Mouse (Mus musculus): Measurements from ENCODE around the gene Gm45015. TPM values are rescaled to one million over a fixed set of nuclear protein-coding genes. Genes with fewer than 3 reads are reported as not detected.
"Not testable (repeated sequence)": the region's sequence is repeated elsewhere in the genome, so short reads cannot be mapped to it uniquely, and the experiment has no call there.

Gene Gm45015
- polyA plus RNA-seq, 1 experiment: not detected

DNA sequence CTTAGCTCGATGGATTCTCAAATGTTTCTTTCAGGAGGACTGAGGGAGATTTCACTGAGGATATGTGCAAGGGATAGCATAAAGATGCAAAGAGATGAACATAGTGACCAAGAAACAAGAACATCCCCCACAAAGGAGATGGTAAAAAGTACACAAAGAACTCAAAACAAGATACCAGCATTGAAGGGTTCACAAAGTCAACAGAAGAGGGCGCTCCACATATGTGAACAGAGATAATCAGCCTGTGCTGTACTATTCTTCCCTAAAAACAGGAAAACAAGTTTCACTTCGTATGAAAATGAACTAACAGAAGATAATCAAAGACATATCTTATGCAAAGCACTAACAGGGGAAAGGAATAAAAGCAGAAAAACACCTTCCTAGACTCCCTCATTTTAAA, 24.1 kb downstream of the Gm45015 start:
- no peak for TF ChIP-seq POLR2A (IDR thresholded peaks at IDR 0.05; ENCODE audit: low read depth, low read length)
- no peak for TF ChIP-seq CTCF (conservative IDR thresholded peaks at IDR 0.05; ENCODE audit: insufficient read depth, insufficient read length, low read depth, low read length)
- peak; percentile 28 for DNase-seq
- H3K4me3 ChIP-seq (ENCODE audit: insufficient read depth, low read depth, low read length): no peak overlapping the region
- no peaks in the 10 kb centered on the region for H3K36me3 ChIP-seq (ENCODE audit: control insufficient read depth, insufficient read depth, low read length)
- no peaks in the 10 kb centered on the region for H3K4me1 ChIP-seq (ENCODE audit: control insufficient read depth, insufficient read depth, low read length)
- H3K27me3 ChIP-seq (replicated peaks; ENCODE audit: control insufficient read depth, insufficient read depth, low read length): no peaks in the 10 kb centered on the region
- no peak overlapping the region for H3K27ac ChIP-seq (ENCODE audit: insufficient read depth, low read depth, low read length)
- 27% methylated on average over 3 of the region's 3 CpGs for WGBS

DNA sequence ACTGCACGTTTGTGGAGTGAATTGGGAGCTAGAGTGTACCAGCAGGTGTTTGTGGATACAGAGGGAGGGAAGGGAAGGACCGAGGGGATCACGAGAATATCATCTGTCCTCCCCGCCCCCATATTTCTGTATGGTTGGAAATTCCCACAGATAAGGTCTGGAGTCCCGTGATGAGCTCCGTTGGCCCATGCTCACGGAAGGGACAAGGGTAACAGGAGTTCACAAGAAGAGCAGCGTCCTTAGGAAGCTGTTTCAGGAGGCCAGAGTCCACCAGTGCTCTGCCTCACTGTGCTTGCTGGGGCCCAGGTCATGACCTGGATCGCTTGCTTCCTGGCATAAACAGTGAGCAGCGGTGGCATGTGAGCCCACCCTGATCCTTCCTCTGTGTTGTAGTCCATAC, 40.9 kb downstream of the Gm45015 start:
- H3K4me3 ChIP-seq (ENCODE audit: insufficient read depth, low read depth, low read length); H3K27me3 ChIP-seq (replicated peaks; ENCODE audit: control insufficient read depth, insufficient read depth, low read length); H3K4me1 ChIP-seq (ENCODE audit: control insufficient read depth, insufficient read depth, low read length); H3K27ac ChIP-seq (ENCODE audit: insufficient read depth, low read depth, low read length); H3K36me3 ChIP-seq (ENCODE audit: control insufficient read depth, insufficient read depth, low read length): not testable (repeated sequence)
- DNase-seq: peak; percentile 36
- 26% methylated on average over 7 of the region's 10 CpGs for WGBS

DNA sequence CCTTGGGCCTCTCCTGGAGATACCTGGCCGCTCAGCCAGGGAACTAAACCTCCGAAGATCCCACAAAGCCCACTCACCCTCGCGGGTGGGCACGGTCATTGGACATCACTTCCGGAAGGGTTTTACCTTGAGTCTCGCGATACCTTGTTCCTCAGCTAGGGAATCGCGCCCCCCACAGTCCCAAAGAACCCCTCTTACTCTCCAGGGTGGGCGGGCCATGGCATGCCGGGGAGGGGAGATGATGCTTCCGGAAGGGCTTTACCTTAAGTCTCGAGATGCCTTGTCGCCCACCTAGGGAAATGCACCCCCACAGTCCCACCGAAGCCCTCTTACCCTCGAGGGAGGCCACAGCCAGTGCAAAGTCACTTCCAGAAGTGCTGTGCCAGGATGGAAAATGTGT, 43.8 kb downstream of the Gm45015 start, which contains the start of the genes Xlr5a and Xlr5c:
Xlr5a (minus strand) TSS at position 101 of the 400 bp plus-strand sequence.
Xlr5c (minus strand) TSS at position 101 of the 400 bp plus-strand sequence.
- H3K4me1 ChIP-seq (ENCODE audit: control insufficient read depth, insufficient read depth, low read length); DNase-seq; H3K36me3 ChIP-seq (ENCODE audit: control insufficient read depth, insufficient read depth, low read length); H3K27ac ChIP-seq (ENCODE audit: insufficient read depth, low read depth, low read length); H3K4me3 ChIP-seq (ENCODE audit: insufficient read depth, low read depth, low read length); H3K27me3 ChIP-seq (replicated peaks; ENCODE audit: control insufficient read depth, insufficient read depth, low read length): not testable (repeated sequence)
- 95% methylated on average over 11 of the region's 17 CpGs for whole genome bisulfite sequencing

Other genes starting within 250 kb of the Gm45015 start
- 0.08 and 0.22 TPM in 2 replicates for gene Xlr3a, start 239.7 kb downstream of the Gm45015 start, polyA plus RNA-seq (2012; rRNA removed)
- 0.07 TPM in 1 of 2 replicates, not detected in the other for gene Gm14685, start 219.8 kb downstream of the Gm45015 start, polyA plus RNA-seq (2012; rRNA removed)
- gene Xlr5b, start 188.0 kb downstream of the Gm45015 start, polyA plus RNA-seq (2012; rRNA removed): not detected in 2 replicates
- gene DXBay18, start 187.4 kb downstream of the Gm45015 start, polyA plus RNA-seq (2012; rRNA removed): 0.16 TPM in 1 of 2 replicates, not detected in the other
- not detected in 2 replicates for gene Spin2d, start 159.9 kb downstream of the Gm45015 start, polyA plus RNA-seq (2012; rRNA removed)
- gene Xlr3b, start 144.6 kb downstream of the Gm45015 start, polyA plus RNA-seq (2012; rRNA removed): 0.56 and 1.5 TPM in 2 replicates
- gene Xlr4b, start 122.5 kb downstream of the Gm45015 start, polyA plus RNA-seq (2012; rRNA removed): 0.38 TPM in 1 of 2 replicates, not detected in the other
- 7.6 and 9.9 TPM in 2 replicates for gene F8a, start 108.5 kb downstream of the Gm45015 start, polyA plus RNA-seq (2012; rRNA removed)
- not detected in 2 replicates for gene Xlr4c, start 93.7 kb downstream of the Gm45015 start, polyA plus RNA-seq (2012; rRNA removed)
- not detected in 2 replicates for gene Xlr3c, start 71.5 kb downstream of the Gm45015 start, polyA plus RNA-seq (2012; rRNA removed)
- not detected in 2 replicates for gene Xlr5a, start 43.9 kb downstream of the Gm45015 start, polyA plus RNA-seq (2012; rRNA removed)
- 0.11 TPM in 1 of 2 replicates, not detected in the other for gene Xlr5c, start 43.9 kb downstream of the Gm45015 start, polyA plus RNA-seq (2012; rRNA removed)
- 6.3 and 6.8 TPM in 2 replicates for gene Zfp275, start 5.8 kb upstream of the Gm45015 start, polyA plus RNA-seq (2012; rRNA removed)
- gene Gm18336, start 61.9 kb upstream of the Gm45015 start, polyA plus RNA-seq (2012; rRNA removed): 0.04 TPM in 1 of 2 replicates, not detected in the other
- gene Zfp92, start 74.3 kb upstream of the Gm45015 start, polyA plus RNA-seq (2012; rRNA removed): 0.06 TPM in 1 of 2 replicates, not detected in the other
- gene Trex2, start 98.5 kb upstream of the Gm45015 start, polyA plus RNA-seq (2012; rRNA removed): not detected in 2 replicates
- 12.9 and 13.8 TPM in 2 replicates for gene Haus7, start 122.2 kb upstream of the Gm45015 start, polyA plus RNA-seq (2012; rRNA removed)
- gene Bgn, start 146.8 kb upstream of the Gm45015 start, polyA plus RNA-seq (2012; rRNA removed): 277 and 333 TPM in 2 replicates
- 0.11 and 0.13 TPM in 2 replicates for gene Atp2b3, start 166.2 kb upstream of the Gm45015 start, polyA plus RNA-seq (2012; rRNA removed)

All from kidney, adult 2 months (tissue).